Mouse (Mus musculus) bone marrow, adult 2 months (tissue): ENCODE measurements at regions not wholly inside any gene's neighbourhood (a gene's known extent, or its start where the extent isn't known, plus 50 kb on each side); places are given as distances from the start of the nearest gene placed in this dataset.
A peak's percentile ranks its signal among the peaks of the same experiment; 100 is the strongest.

Experiments used
- H3K27ac ChIP-seq: fragments of 200-500 bp; 2 replicates; pipeline ENCODE4 v1.5.1; 2012; ENCODE audit warnings: low read depth, mild to moderate bottlenecking, control low read depth, inconsistent platforms, low read length; ENCODE audit not compliant: control insufficient read depth, poor library complexity, insufficient read depth
- H3K4me1 ChIP-seq: fragments of 200-500 bp; 2 replicates; pipeline ENCODE4 v1.6.1; 2011; ENCODE audit warnings: low read length; ENCODE audit not compliant: control insufficient read depth, insufficient read depth
- H3K4me3 ChIP-seq: fragments of 200-500 bp; replicated peaks from 2 replicates; pipeline ENCODE3; 2011; ENCODE audit warnings: mild to moderate bottlenecking, low read depth, low read length, control low read depth; ENCODE audit not compliant: control insufficient read depth
- CTCF ChIP-seq: fragments of 200-500 bp; IDR thresholded peaks from 2 replicates; pipeline ENCODE4 v1.5.1; 2011; ENCODE audit warnings: low read length, control low read depth; ENCODE audit not compliant: control insufficient read depth, insufficient read depth
- POLR2A ChIP-seq: fragments of 200-500 bp; IDR thresholded peaks from 2 replicates; pipeline ENCODE4 v1.6.1; 2011; ENCODE audit warnings: low read depth, mild to moderate bottlenecking, control low read depth, low read length, borderline replicate concordance; ENCODE audit not compliant: control insufficient read depth
- WGBS: fragments of 180-500 bp; shearing (Covaris S2); methylation state at CpG from one replicate; pipeline ENCODE4 v1.1.7; 2018; 5-methylcytosine and 5-hydroxymethylcytosine counted together

GRCm38 (mm10) chr13:83344611-83345319 lies 159.1 kb upstream of the Mef2c start:
- WGBS = 30% methylated on average over 14 of the region's 14 CpGs
- Histone ChIP-seq H3K4me3 (no peak overlapping the region), H3K27ac (peak overlapping the region; percentile 55), H3K4me1 (no peaks in the 10 kb centered on the region; the same call in 1 of the 2 replicates)
- TF ChIP-seq CTCF (no peak), POLR2A (no peak)

GRCm38 (mm10) chr13:83355341-83355740 lies 148.5 kb upstream of the Mef2c start:
- WGBS = 77% methylated on average over 4 of the region's 4 CpGs
- TF ChIP-seq POLR2A = no peak
- no peak for TF ChIP-seq CTCF
- Histone ChIP-seq H3K4me1 (no peaks in the 10 kb centered on the region), H3K4me3 (no peak overlapping the region), H3K27ac (no peak overlapping the region)

- no peak overlapping the region for H3K27ac ChIP-seq
- WGBS = 68% methylated on average over 2 of the region's 2 CpGs
- TF ChIP-seq CTCF = no peak
- TF ChIP-seq POLR2A = no peak
- no peak overlapping the region for H3K4me3 ChIP-seq
- no peaks in the 10 kb centered on the region for H3K4me1 ChIP-seq
Measured at GRCm38 (mm10) chr13:83360529-83360928, 143.3 kb upstream of the Mef2c start.

GRCm38 (mm10) chr13:83376097-83376797 lies 127.6 kb upstream of the Mef2c start:
- Histone ChIP-seq H3K4me1 (no peaks in the 10 kb centered on the region), H3K4me3 (no peak overlapping the region), H3K27ac (no peak overlapping the region)
- TF ChIP-seq CTCF = no peak
- TF ChIP-seq POLR2A = no peak
- WGBS = 81% methylated on average over 8 of the region's 8 CpGs

- no peak for TF ChIP-seq CTCF
- TF ChIP-seq POLR2A = no peak
- 43% methylated on average over 3 of the region's 3 CpGs for WGBS
- Histone ChIP-seq H3K4me1 (no peaks in the 10 kb centered on the region), H3K4me3 (no peak overlapping the region), H3K27ac (no peak overlapping the region)
Measured at GRCm38 (mm10) chr13:83378644-83379043, 125.2 kb upstream of the Mef2c start.

GRCm38 (mm10) chr13:83382609-83383008 lies 121.2 kb upstream of the Mef2c start:
- H3K27ac ChIP-seq = no peak overlapping the region
- WGBS = 61% methylated on average over 3 of the region's 3 CpGs

GRCm38 (mm10) chr13:83394773-83395172 lies 109.1 kb upstream of the Mef2c start:
- no peak overlapping the region for H3K4me3 ChIP-seq
- 63% methylated on average over 1 of the region's 1 CpGs for WGBS
- TF ChIP-seq POLR2A (no peak), CTCF (no peak)
- H3K4me1 ChIP-seq = no peaks in the 10 kb centered on the region
- H3K27ac ChIP-seq = no peak overlapping the region

More at GRCm38 (mm10) chr13:83382609-83383008, 121.2 kb upstream of the Mef2c start:
- no peak overlapping the region for H3K4me3 ChIP-seq
- TF ChIP-seq CTCF = no peak
- no peaks in the 10 kb centered on the region for H3K4me1 ChIP-seq

GRCm38 (mm10) chr13:83399381-83399780 lies 104.5 kb upstream of the Mef2c start:
- Histone ChIP-seq H3K4me1 (no peaks in the 10 kb centered on the region), H3K4me3 (no peak overlapping the region), H3K27ac (no peak overlapping the region)
- WGBS = 88% methylated on average over 6 of the region's 6 CpGs
- no peak for TF ChIP-seq CTCF
- no peak for TF ChIP-seq POLR2A
